Mouse (Mus musculus) lung, adult 2 months (tissue): ENCODE data around the gene Cpsf6. TPM values are rescaled to one million over a fixed set of nuclear protein-coding genes. Genes with fewer than 3 reads are reported as not detected.
A peak's percentile ranks its signal among the peaks of the same experiment; 100 is the strongest.
"Not testable (repeated sequence)": the region's sequence is repeated elsewhere in the genome, so short reads cannot be mapped to it uniquely, and the experiment has no call there.

Experiments used
- DNase-seq: peaks from one replicate; pipeline ENCODE4 v3.0.0; 2022
- H3K4me1 ChIP-seq: fragments of 200-500 bp; 2 replicates; pipeline ENCODE4 v1.6.1; 2011; ENCODE audit warnings: low read length; ENCODE audit not compliant: control insufficient read depth, insufficient read depth
- H3K4me3 ChIP-seq: fragments of 200-500 bp; replicated peaks from 2 replicates; pipeline ENCODE3; 2011; ENCODE audit warnings: low read depth, mild to moderate bottlenecking, control low read depth, low read length; ENCODE audit errors: extremely low read depth
- CTCF ChIP-seq: fragments of 200-500 bp; IDR thresholded peaks from 2 replicates; pipeline ENCODE4 v1.5.1; 2011; ENCODE audit warnings: mild to moderate bottlenecking, low read length, control low read depth; ENCODE audit not compliant: insufficient read depth
- POLR2A ChIP-seq: fragments of 200-500 bp; IDR thresholded peaks from 2 replicates; pipeline ENCODE4 v1.6.1; 2011; ENCODE audit warnings: low read depth, mild to moderate bottlenecking, control low read depth, low read length, borderline replicate concordance; ENCODE audit errors: extremely low read depth
- WGBS: fragments of 180-500 bp; shearing (Covaris S2); methylation state at CpG from one replicate; pipeline ENCODE4 v1.1.7; 2018; 5-methylcytosine and 5-hydroxymethylcytosine counted together
- polyA plus RNA-seq: library from polyadenylated mRNA; depleted of rRNA; stranded (reverse); fragments of >200 nt; gene quantifications from 2 replicates; pipeline ENCODE4 v1.2.3, GENCODE M21; 2012

The Cpsf6 gene
- polyA plus RNA-seq, 1 experiment, result 51.7 TPM

GRCm38 (mm10) chr10:117393196-117393890 lies 13.5 kb upstream of the Cpsf6 start:
- peak overlapping the region; percentile 54 for H3K4me3 ChIP-seq
- no peak for TF ChIP-seq CTCF
- no peak for TF ChIP-seq POLR2A
- under 1% methylated on average over 23 of the region's 27 CpGs for WGBS
- peaks cover 8% of the 10 kb centered on the region for H3K4me1 ChIP-seq
- peak; percentile 26 for DNase-seq

- 4% methylated on average over 6 of the region's 6 CpGs for WGBS
- TF ChIP-seq POLR2A (no peak), CTCF (no peak)
- H3K4me3 ChIP-seq, result peak overlapping the region; percentile 54
These were observed 13.0 kb upstream of the Cpsf6 start for GRCm38 (mm10) chr10:117392832-117393195.

GRCm38 (mm10) chr10:117392397-117392796 lies 12.6 kb upstream of the Cpsf6 start:
- H3K4me3 ChIP-seq, H3K4me1 ChIP-seq, DNase-seq: not testable (repeated sequence)
- WGBS, result 84% methylated on average over 1 of the region's 1 CpGs

More at GRCm38 (mm10) chr10:117392832-117393195, 13.0 kb upstream of the Cpsf6 start:
- no peak for DNase-seq
- H3K4me1 ChIP-seq, result peaks cover 4% of the 10 kb centered on the region

GRCm38 (mm10) chr10:117391801-117392200 lies 12.0 kb upstream of the Cpsf6 start:
- TF ChIP-seq POLR2A (no peak), CTCF (no peak)
- WGBS, result 90% methylated on average over 2 of the region's 2 CpGs
- DNase-seq, result no peak
- no peak overlapping the region for H3K4me3 ChIP-seq
- peaks cover 4% of the 10 kb centered on the region for H3K4me1 ChIP-seq

GRCm38 (mm10) chr10:117391057-117391456 lies 11.2 kb upstream of the Cpsf6 start:
- Histone ChIP-seq H3K4me3 (no peak overlapping the region), H3K4me1 (peaks cover 4% of the 10 kb centered on the region)
- TF ChIP-seq POLR2A (no peak), CTCF (no peak)
- WGBS, result 42% methylated on average over 5 of the region's 5 CpGs
- DNase-seq, result no peak

- DNase-seq, result no peak
- Histone ChIP-seq H3K4me3 (no peak overlapping the region), H3K4me1 (peaks cover 4% of the 10 kb centered on the region)
- 52% methylated on average over 31 of the region's 31 CpGs for WGBS
- TF ChIP-seq CTCF (no peak), POLR2A (no peak)
These were observed 10.4 kb upstream of the Cpsf6 start for GRCm38 (mm10) chr10:117389904-117390875.

- 86% methylated on average over 1 of the region's 1 CpGs for WGBS
- H3K4me1 ChIP-seq, result peaks cover 4% of the 10 kb centered on the region
- H3K4me3 ChIP-seq, result no peak overlapping the region
- no peak for TF ChIP-seq POLR2A
- no peak for TF ChIP-seq CTCF
- DNase-seq, result no peak
These were observed 9.5 kb upstream of the Cpsf6 start for GRCm38 (mm10) chr10:117389371-117389740.

- no peak for DNase-seq
- Histone ChIP-seq H3K4me3 (no peak overlapping the region), H3K4me1 (peaks cover 2% of the 10 kb centered on the region)
- TF ChIP-seq CTCF (no peak), POLR2A (no peak)
- WGBS, result 84% methylated on average over 2 of the region's 2 CpGs
These were observed 9.0 kb upstream of the Cpsf6 start for GRCm38 (mm10) chr10:117388637-117389370.

GRCm38 (mm10) chr10:117387961-117388636 lies 8.3 kb upstream of the Cpsf6 start:
- WGBS, result 67% methylated on average over 3 of the region's 3 CpGs
- H3K4me3 ChIP-seq, H3K4me1 ChIP-seq, DNase-seq: not testable (repeated sequence)
